Mouse (Mus musculus) intestine, postnatal 0 days (tissue): ENCODE measurements at regions not wholly inside any gene's neighbourhood (a gene's known extent, or its start where the extent isn't known, plus 50 kb on each side); places are given as distances from the start of the nearest gene placed in this dataset.

Experiments used
- ATAC-seq: fragments of 200-750 bp; cut with Nextera tagmentation; 2 replicates; pipeline ENCODE4 v1.8.0; 2017; ENCODE audit warnings: mild to moderate bottlenecking, moderate TSS enrichment, moderate library complexity
- H3K27ac ChIP-seq: fragments of 300-500 bp; sonication (generic); 2 replicates; pipeline ENCODE4 v1.5.1; 2014; ENCODE audit warnings: mild to moderate bottlenecking, low read depth, low read length, moderate library complexity
- H3K27me3 ChIP-seq: fragments of 300-500 bp; sonication (generic); replicated peaks from 2 replicates; pipeline ENCODE4 v1.6.1; 2014; ENCODE audit warnings: low read length, mixed read lengths; ENCODE audit not compliant: control insufficient read depth, insufficient read depth
- H3K36me3 ChIP-seq: fragments of 300-500 bp; sonication (generic); 2 replicates; pipeline ENCODE4 v1.6.1; 2014; ENCODE audit warnings: mild to moderate bottlenecking, moderate library complexity; ENCODE audit not compliant: control insufficient read depth, insufficient read depth
- H3K4me1 ChIP-seq: fragments of 300-500 bp; sonication (generic); replicated peaks from 2 replicates; pipeline ENCODE4 v1.6.1; 2014; ENCODE audit warnings: antibody characterized with exemption, low read length, mixed read lengths; ENCODE audit not compliant: control insufficient read depth, insufficient read depth
- H3K4me2 ChIP-seq: fragments of 300-500 bp; sonication (generic); replicated peaks from 2 replicates; pipeline ENCODE4 v1.6.1; 2014; ENCODE audit warnings: low read depth, mild to moderate bottlenecking, moderate library complexity
- H3K4me3 ChIP-seq: fragments of 300-500 bp; sonication (generic); 2 replicates; pipeline ENCODE4 v1.5.1; 2014; ENCODE audit warnings: low read depth, low read length
- H3K9ac ChIP-seq: fragments of 300-500 bp; sonication (generic); 2 replicates; pipeline ENCODE4 v1.6.1; 2014; ENCODE audit warnings: mild to moderate bottlenecking, low read depth, low read length
- H3K9me3 ChIP-seq: fragments of 300-500 bp; sonication (generic); 2 replicates; pipeline ENCODE4 v1.6.1; 2016; ENCODE audit warnings: mixed run types; ENCODE audit not compliant: control insufficient read depth
- CTCF ChIP-seq: sonication (generic); IDR thresholded peaks from 2 replicates; pipeline ENCODE4 v1.5.1; 2016; ENCODE audit warnings: low read depth, mild to moderate bottlenecking, control low read depth, antibody characterized with exemption, moderate library complexity
- WGBS: fragments of 180-500 bp; shearing (Covaris S2); extraction: QIAGEN DNeasy Blood & Tissue Kit; methylation state at CpG from one replicate; pipeline ENCODE4 v1.1.7; 2014; 5-methylcytosine and 5-hydroxymethylcytosine counted together

DNA sequence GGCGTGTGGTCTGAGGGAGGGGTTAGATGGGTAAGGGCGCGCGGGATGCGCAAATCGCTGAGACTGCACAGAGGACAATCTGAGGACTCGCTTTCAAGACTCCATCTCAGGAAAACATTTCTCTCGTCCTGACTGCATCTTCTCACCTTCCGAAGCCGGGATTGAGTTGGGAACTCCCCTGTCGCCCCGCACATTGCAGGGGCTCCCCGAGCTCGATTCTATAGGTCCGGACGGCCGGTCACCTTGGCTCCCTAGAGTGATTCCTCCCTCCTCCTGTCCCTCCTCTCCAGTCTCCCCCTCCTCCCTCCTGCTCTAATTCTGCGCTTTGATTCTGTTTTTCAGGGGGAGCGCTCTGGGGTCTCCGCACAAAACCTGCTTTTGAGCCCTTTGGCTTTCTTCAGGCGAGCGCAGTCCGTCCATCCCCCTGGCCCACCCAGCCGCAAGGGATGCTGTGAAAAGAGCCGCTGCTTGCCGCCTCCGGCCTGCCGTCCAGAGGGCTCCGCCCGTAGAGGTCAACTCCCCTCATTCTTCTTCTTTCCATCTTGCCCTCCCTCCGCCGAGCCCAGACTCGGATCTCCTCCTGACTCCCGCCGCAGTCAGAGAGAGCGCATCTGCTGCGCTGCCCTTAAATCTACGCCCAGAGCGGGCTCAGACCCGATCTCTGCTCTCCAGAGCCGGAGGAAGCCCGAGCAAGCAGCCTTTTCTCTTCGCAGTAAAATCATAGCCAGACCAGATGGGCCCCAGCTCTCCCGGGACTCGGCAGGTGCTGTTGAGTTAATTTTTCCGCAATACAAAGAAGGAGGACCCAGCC, 153.8 kb upstream of the Cypt12 start:
- Histone ChIP-seq H3K4me1 (no peaks in the 10 kb centered on the region), H3K36me3 (no peaks in the 10 kb centered on the region), H3K9me3 (no peaks in the 10 kb centered on the region), H3K4me3 (no peak overlapping the region; the same call in 1 of the 2 replicates), H3K4me2 (peak overlapping the region; percentile 7; the same call in 1 of the 2 replicates), H3K9ac (no peak overlapping the region), H3K27ac (no peak overlapping the region), H3K27me3 (peaks cover 70% of the 10 kb centered on the region)
- under 1% methylated on average over 46 of the region's 46 CpGs for WGBS
- TF ChIP-seq CTCF: no peak
- no peak for ATAC-seq

- Histone ChIP-seq H3K27me3 (peaks cover 64% of the 10 kb centered on the region), H3K9me3 (no peaks in the 10 kb centered on the region), H3K36me3 (no peaks in the 10 kb centered on the region), H3K4me2 (no peak overlapping the region), H3K27ac (no peak overlapping the region), H3K9ac (no peak overlapping the region), H3K4me1 (no peaks in the 10 kb centered on the region), H3K4me3 (no peak overlapping the region)
- no peak for TF ChIP-seq CTCF
- ATAC-seq: no peak
- WGBS: 12% methylated on average over 24 of the region's 24 CpGs
Observed at GRCm38 (mm10) chr3:17795271-17796260, 152.6 kb upstream of the Cypt12 start.

GRCm38 (mm10) chr3:17796766-17797165, 151.4 kb upstream of the Cypt12 start:
- no peak overlapping the region for H3K4me2 ChIP-seq
- no peak overlapping the region for H3K9ac ChIP-seq
- H3K4me3 ChIP-seq: no peak overlapping the region
- 36% methylated on average over 3 of the region's 3 CpGs for WGBS
- no peak overlapping the region for H3K27ac ChIP-seq
- no peak for TF ChIP-seq CTCF
- no peaks in the 10 kb centered on the region for H3K36me3 ChIP-seq
- peaks cover 54% of the 10 kb centered on the region for H3K27me3 ChIP-seq
- ATAC-seq: no peak
- no peaks in the 10 kb centered on the region for H3K9me3 ChIP-seq
- no peaks in the 10 kb centered on the region for H3K4me1 ChIP-seq

GRCm38 (mm10) chr3:17798399-17798798, 149.8 kb upstream of the Cypt12 start:
- Histone ChIP-seq H3K4me1 (no peaks in the 10 kb centered on the region), H3K27ac (no peak overlapping the region), H3K36me3 (no peaks in the 10 kb centered on the region), H3K27me3 (peaks cover 41% of the 10 kb centered on the region), H3K9ac (no peak overlapping the region), H3K4me3 (no peak overlapping the region), H3K4me2 (no peak overlapping the region), H3K9me3 (no peaks in the 10 kb centered on the region)
- no peak for ATAC-seq
- 9% methylated on average over 12 of the region's 12 CpGs for WGBS
- TF ChIP-seq CTCF: peak; percentile 70

DNA sequence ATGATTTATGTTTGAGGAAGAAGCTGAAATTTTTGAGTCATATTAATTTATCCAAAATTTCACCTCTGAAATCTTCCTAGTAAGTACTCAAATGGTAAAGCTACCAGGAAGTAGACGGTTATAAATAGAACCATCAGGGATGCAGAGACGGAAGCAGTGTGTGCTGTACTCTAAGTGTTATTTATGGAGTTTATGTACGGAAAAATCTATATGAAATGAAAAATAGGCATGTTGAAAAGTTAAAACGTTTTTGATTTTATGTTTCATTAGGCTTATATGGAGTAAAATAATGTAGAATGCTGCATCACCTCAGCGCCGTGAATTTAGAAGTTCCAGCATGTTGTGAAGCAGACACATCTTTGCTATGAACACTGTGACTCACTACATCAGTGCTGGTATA, 149.1 kb upstream of the Cypt12 start:
- 54% methylated on average over 6 of the region's 6 CpGs for WGBS
- no peak for TF ChIP-seq CTCF
- Histone ChIP-seq H3K27me3 (peaks cover 33% of the 10 kb centered on the region), H3K27ac (no peak overlapping the region), H3K4me2 (no peak overlapping the region), H3K4me3 (no peak overlapping the region), H3K4me1 (no peaks in the 10 kb centered on the region), H3K9ac (no peak overlapping the region), H3K9me3 (no peaks in the 10 kb centered on the region), H3K36me3 (no peaks in the 10 kb centered on the region)
- no peak for ATAC-seq

DNA sequence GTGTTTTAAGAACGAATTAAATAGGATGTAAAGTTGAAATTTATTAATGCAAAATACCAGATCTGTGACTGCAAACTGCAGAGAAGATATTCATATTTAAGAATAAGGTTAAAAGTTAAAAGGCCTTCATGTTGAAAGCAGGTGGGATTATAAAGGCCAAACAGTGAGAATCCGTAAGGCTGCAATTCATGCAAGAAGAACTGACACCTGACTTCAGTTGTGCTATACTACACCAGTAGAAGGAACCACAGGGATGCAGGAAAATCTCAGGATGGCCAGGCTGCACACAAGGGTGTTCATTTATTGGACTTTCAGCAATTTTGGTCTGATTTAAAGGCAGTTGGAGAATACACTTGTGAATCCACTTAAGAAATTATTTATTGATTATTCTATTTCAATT, 147.4 kb upstream of the Cypt12 start:
- H3K27ac ChIP-seq: no peak overlapping the region
- ATAC-seq: no peak
- H3K4me2 ChIP-seq: no peak overlapping the region
- H3K27me3 ChIP-seq: peaks cover 18% of the 10 kb centered on the region; the same call in 1 of the 2 replicates
- H3K9me3 ChIP-seq: no peaks in the 10 kb centered on the region
- TF ChIP-seq CTCF: no peak
- 63% methylated on average over 2 of the region's 2 CpGs for WGBS
- no peaks in the 10 kb centered on the region for H3K36me3 ChIP-seq
- no peak overlapping the region for H3K9ac ChIP-seq
- no peaks in the 10 kb centered on the region for H3K4me1 ChIP-seq
- H3K4me3 ChIP-seq: no peak overlapping the region
